Mouse (Mus musculus) liver, adult (tissue): Measurements from ENCODE around the gene Dcdc2b.

Experiments used
- GATA4 ChIP-seq: IDR thresholded peaks from 2 replicates; pipeline ENCODE4 v1.6.1; 2014; ENCODE audit warnings: mild to moderate bottlenecking, low read length; ENCODE audit not compliant: insufficient replicate concordance

The Dcdc2b gene

GRCm38 (mm10) chr4:129609139-129609631 is 4.9 kb downstream of the Dcdc2b start:
- no peak for TF ChIP-seq GATA4

- no peak for TF ChIP-seq GATA4
Measured at GRCm38 (mm10) chr4:129608426-129609025, 5.5 kb downstream of the Dcdc2b start.

- TF ChIP-seq GATA4 = peak; percentile 23; the same call in 1 of the 2 replicates
Measured at GRCm38 (mm10) chr4:129600233-129601158, 13.6 kb downstream of the Dcdc2b start, which contains the start of the genes Eif3i and Tmem234. TSS of gene Eif3i (minus strand) at chr4:129600648. TSS of gene Tmem234 (plus strand) at chr4:129600668.

GRCm38 (mm10) chr4:129588865-129589264 is 25.2 kb downstream of the Dcdc2b start:
- TF ChIP-seq GATA4 = no peak

- TF ChIP-seq GATA4 = no peak
Measured at GRCm38 (mm10) chr4:129586943-129587342, 27.1 kb downstream of the Dcdc2b start.

- no peak for TF ChIP-seq GATA4
Measured at GRCm38 (mm10) chr4:129585773-129586172, 28.3 kb downstream of the Dcdc2b start.

- no peak for TF ChIP-seq GATA4
Measured at GRCm38 (mm10) chr4:129584884-129585608, 29.0 kb downstream of the Dcdc2b start.

- TF ChIP-seq GATA4 = no peak
Measured at GRCm38 (mm10) chr4:129584370-129584769, 29.7 kb downstream of the Dcdc2b start.

GRCm38 (mm10) chr4:129582251-129582650 is 31.8 kb downstream of the Dcdc2b start:
- TF ChIP-seq GATA4 = no peak

GRCm38 (mm10) chr4:129580347-129580746 is 33.7 kb downstream of the Dcdc2b start:
- TF ChIP-seq GATA4 = no peak

GRCm38 (mm10) chr4:129578466-129578865 is 35.6 kb downstream of the Dcdc2b start, which contains the start of gene Fam167b:
TSS of gene Fam167b (minus strand) at chr4:129578549.
- TF ChIP-seq GATA4 = peak; percentile 84; the same call in 1 of the 2 replicates

GRCm38 (mm10) chr4:129577688-129578087 is 36.4 kb downstream of the Dcdc2b start:
- no peak for TF ChIP-seq GATA4

- TF ChIP-seq GATA4 = peak; percentile 48; the same call in 1 of the 2 replicates
Measured at GRCm38 (mm10) chr4:129576863-129577491, 37.1 kb downstream of the Dcdc2b start.

GRCm38 (mm10) chr4:129575171-129575844 is 38.7 kb downstream of the Dcdc2b start:
- no peak for TF ChIP-seq GATA4
